Mouse (Mus musculus): ENCODE measurements at regions not wholly inside any gene's neighbourhood (a gene's known extent, or its start where the extent isn't known, plus 50 kb on each side); places are given as distances from the start of the nearest gene placed in this dataset.

DNA sequence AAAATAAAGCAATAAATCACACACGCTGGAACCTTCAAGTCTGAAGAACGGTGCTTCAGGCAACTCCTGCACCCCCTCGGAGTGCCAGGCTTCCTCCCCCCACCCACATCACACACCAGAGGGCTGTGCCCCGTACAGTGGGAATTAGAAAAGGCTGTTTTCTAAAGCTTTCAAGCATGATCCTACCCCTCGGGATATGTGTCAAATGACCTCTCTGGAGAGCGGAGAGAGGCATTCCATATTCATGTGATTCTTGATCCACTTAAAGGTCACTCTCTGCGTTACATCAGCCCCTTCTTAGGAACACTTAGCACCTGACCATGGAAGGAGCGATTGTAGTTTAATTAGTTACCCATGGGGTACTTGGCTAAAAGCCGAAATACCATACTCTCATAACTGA is 119.1 kb upstream of the Slc24a5 start:
- no peak for DNase-seq (ENCODE audit: low spot score in 2 of 2)

DNA sequence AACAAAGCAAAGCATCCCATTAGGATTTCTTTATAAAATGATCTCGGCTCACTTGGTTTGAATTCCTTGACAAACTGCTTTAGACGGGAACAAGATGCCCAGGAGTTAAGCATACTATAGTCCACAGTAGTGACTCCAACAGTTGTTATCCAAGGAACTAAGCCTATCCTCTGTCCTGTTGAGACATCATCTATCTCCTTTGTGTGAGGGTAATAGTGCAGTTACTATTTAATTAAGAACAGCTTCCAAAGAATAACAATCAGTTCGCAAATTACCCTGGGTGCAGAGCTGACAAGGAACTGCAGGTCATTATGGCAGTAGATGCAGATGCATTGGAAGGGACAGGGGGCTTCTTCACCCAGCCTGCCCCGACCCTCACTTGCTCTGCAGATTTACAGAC is 115.7 kb upstream of the Slc24a5 start:
- DNase-seq (ENCODE audit: low spot score in 2 of 2) = no peak

DNA sequence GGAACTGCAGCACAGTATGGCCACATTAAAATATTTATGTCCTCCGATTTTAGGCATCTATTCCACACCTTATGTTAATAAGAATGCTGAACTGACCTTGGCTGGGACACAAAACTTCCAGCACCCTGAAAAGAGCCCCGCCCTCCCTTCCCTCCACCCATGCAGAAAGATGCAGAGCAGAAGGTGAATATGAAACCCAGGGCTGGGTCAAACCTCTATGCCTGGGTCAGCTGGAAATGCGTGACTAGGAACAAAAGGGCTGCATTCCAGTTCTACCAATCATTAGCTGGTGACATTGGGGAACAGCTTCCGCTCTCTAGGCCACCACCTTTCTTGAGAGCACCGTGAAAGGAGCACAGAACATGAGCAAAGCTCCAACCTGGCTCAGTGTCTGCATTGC is 114.9 kb upstream of the Slc24a5 start:
- no peak for DNase-seq (ENCODE audit: low spot score in 2 of 2)

DNA sequence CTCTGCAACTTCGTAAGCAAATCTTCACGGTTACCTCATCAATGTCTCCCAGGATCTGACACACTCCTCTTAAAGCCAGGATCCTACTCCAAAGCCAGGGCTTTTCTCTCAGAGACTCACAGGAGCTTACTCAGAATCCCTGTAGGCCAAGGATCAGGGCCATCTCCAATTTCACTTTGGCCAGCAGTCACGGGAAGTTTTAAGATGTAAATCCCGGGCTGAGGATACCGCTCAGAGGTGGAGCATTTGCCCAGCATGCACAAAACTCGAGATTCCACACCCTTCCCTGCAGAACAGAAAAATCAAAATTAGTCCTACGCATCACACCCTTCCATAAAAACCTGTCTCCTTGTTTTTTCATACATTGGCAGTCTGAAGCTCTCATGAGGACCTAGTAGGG is 112.1 kb upstream of the Slc24a5 start:
- no peak for DNase-seq (ENCODE audit: low spot score in 2 of 2)

DNA sequence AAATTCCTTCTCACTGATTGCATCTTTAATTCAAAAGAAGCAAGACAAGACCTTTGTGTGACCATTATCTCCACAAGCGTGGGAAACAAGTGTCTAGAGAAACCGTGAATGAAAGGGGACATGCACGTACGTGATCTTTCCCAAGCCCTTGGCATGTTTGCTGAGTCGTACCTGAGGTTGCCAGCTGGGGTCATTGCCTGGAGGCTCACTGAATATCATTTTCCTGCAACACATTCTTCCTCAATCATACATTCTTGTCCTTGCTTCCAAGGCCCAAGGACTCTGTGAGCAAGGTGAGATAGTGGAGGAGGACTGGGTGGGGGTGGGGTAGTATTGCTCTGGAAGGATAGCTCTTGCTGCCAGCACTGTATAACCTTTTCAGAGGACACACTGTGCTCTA is 108.5 kb upstream of the Slc24a5 start:
- DNase-seq (ENCODE audit: low spot score in 2 of 2) = no peak

DNA sequence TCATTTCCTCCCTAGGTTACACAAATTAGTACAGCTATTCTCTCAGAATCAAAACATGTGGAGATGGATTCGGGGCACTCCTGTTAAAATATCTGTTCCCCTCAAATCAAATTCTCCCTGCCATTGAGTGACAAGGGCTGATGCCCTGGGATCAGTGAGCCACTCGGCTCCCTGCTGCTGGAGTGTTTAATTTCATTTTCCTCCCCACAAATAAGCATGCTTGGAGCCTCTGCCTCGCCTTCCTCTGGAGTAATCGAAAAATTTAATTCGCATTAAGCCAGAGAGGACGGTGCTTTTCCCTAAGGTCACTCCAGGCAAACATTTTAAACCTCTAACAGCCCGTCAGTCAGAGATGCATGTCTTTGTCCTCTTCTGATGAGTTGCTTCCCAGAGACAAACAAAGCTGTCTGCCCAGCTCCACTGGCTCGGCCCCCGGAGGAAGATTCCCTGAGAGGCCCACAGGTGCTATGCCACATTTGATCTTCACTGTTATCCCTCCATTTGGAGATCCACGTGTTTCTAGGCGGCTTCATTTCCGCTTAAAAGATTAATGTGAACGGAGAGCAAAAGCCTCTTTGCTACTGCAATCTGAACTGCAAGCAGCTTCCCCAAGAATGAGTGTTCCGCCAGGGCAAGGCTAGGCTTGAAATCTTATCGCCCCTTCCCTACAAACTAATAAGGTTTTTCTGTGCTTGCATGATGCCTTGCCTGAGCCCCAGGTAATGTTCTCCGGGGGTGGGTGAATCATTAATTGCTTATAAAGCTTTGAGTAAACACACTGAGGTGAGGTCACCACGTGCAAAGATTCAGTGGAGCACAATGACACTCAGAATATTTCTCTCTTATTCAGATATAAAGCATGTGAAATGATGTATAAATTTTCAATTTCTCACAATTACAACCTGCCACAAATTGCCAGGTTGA is 95.8 kb upstream of the Slc24a5 start:
- no peak for DNase-seq (ENCODE audit: low spot score in 2 of 2)

DNA sequence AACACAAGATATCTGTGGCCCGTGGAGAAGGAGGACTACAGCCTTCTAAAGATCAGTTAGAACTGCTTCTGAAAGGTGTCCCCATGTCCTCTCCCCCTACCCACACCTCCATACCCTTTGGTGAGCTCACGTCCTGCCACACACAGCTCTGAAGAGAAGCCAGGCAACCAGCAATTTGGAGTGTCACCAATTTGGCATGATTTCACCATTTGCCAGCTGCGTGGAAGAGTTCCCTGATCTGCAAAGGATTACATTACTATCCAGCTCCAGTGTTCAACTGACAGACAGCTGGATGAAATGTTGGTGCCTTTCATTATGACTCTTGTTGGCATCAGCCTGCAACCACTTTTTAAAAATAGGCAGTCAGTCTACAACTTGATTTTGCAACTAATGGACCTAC is 92.8 kb upstream of the Slc24a5 start:
- DNase-seq (ENCODE audit: low spot score in 2 of 2) = no peak

DNA sequence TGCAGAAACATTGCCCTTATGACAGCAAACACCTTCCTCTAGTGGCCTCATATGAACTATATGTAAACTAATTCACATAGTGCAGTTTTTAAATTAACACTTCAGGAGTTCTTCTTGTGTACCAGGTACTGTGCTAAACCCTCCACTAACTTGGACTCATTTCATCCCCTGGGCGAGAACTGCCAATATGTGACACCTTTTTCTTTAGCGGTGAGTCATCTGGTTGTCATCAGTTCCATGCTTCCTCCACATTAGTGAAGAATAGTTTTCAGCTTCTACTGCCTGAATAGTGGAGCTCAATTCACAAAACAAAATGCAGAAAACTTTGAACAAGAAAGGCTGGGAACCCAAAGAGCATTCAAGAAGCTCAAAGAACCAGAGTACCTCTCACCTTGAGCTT is 76.9 kb upstream of the Slc24a5 start:
- DNase-seq (ENCODE audit: low spot score in 2 of 2) = no peak

DNA sequence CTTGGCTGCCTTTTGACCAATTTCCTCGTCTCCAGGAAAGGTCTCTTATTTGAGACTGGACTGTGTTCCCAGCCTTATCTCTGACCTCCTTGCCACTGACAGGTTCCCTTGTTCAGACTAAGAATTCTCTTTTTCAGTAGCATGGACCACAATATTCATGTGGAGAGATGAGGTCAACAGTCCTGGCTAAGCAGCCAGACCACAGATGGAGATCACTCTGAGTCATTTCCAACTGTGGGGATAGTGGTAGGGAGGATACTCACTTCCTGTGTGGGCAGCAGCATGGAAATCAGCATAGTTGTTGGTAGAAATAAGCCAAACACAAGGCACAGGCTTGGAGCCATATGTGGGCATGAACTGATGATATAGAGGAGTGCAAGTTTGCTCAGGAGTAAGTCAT is 52.9 kb upstream of the Slc24a5 start:
- DNase-seq (ENCODE audit: low spot score in 2 of 2) = no peak

DNA sequence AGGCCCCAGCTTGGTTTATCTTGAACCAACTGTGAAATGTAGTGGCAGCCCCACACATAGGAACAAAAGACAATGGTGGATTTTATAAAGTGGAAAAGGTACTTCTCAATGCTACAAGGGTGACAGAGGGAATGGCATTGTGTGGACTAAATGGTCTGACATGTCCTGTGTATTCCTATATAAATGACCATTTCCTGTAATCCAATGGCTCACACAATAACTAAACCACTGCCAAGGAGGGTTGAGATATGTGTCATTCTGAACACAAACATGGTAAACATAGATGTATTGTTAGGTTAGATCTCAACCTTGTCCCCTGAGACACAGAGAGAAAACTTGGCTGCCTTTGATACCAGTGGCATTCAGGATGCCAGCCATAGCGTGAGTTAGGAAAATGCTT is 51.0 kb upstream of the Slc24a5 start:
- DNase-seq (ENCODE audit: low spot score in 2 of 2) = no peak
